Mouse (Mus musculus) midbrain, embryonic 16.5 days (tissue): ENCODE results near the gene Ldlrap1. TPM values are rescaled to one million over a fixed set of nuclear protein-coding genes. Genes with fewer than 3 reads are reported as not detected.
A peak's percentile ranks its signal among the peaks of the same experiment; 100 is the strongest.

Experiments used
- ATAC-seq: fragments of 200-750 bp; cut with Nextera tagmentation; 2 replicates; pipeline ENCODE4 v1.8.0; 2017; ENCODE audit warnings: moderate TSS enrichment
- H3K27ac ChIP-seq: fragments of 300-500 bp; sonication (generic); 2 replicates; pipeline ENCODE4 v1.5.1; 2014; ENCODE audit warnings: mild to moderate bottlenecking, low read length, mixed read lengths
- H3K27me3 ChIP-seq: fragments of 300-500 bp; sonication (generic); 2 replicates; pipeline ENCODE4 v1.6.1; 2014; ENCODE audit warnings: low read depth, low read length, mixed read lengths; ENCODE audit not compliant: control insufficient read depth, insufficient read depth
- H3K36me3 ChIP-seq: fragments of 300-500 bp; sonication (generic); 2 replicates; pipeline ENCODE4 v1.6.1; 2014; ENCODE audit warnings: mild to moderate bottlenecking, low read length, moderate library complexity, mixed read lengths; ENCODE audit not compliant: control insufficient read depth, insufficient read depth
- H3K4me1 ChIP-seq: fragments of 300-500 bp; sonication (generic); 2 replicates; pipeline ENCODE4 v1.6.1; 2014; ENCODE audit warnings: mild to moderate bottlenecking, low read length, mixed read lengths; ENCODE audit not compliant: control insufficient read depth, insufficient read depth
- H3K4me2 ChIP-seq: fragments of 300-500 bp; sonication (generic); 2 replicates; pipeline ENCODE4 v1.6.1; 2014; ENCODE audit warnings: mild to moderate bottlenecking, low read length, mixed read lengths
- H3K4me3 ChIP-seq: fragments of 300-500 bp; sonication (generic); 2 replicates; pipeline ENCODE4 v1.5.1; 2014; ENCODE audit warnings: low read depth, mild to moderate bottlenecking, low read length, moderate library complexity, mixed read lengths
- H3K9ac ChIP-seq: fragments of 300-500 bp; sonication (generic); 2 replicates; pipeline ENCODE4 v1.6.1; 2014; ENCODE audit warnings: low read depth, low read length, mixed read lengths
- H3K9me3 ChIP-seq: fragments of 300-500 bp; sonication (generic); replicated peaks from 2 replicates; pipeline ENCODE4 v1.6.1; 2014; ENCODE audit warnings: mild to moderate bottlenecking, low read length, mixed read lengths; ENCODE audit not compliant: control insufficient read depth, poor library complexity, severe bottlenecking
- WGBS: fragments of 180-500 bp; shearing (Covaris S2); extraction: QIAGEN DNeasy Blood & Tissue Kit; methylation state at CpG from one replicate; pipeline ENCODE4 v1.1.7; 2014; 5-methylcytosine and 5-hydroxymethylcytosine counted together
- polyA plus RNA-seq: library from polyadenylated mRNA; unstranded; fragments of >200 nt; fragmentation: Nextera tagmentation; extraction: Ambion mirVana; gene quantifications from 2 replicates; pipeline ENCODE4 v1.2.1, GENCODE M21; 2015

Ldlrap1 gene
- polyA plus RNA-seq, 1 experiment from 2014 or later, result 2.1 TPM

GRCm38 (mm10) chr4:134749301-134750030 lies 18.4 kb downstream of the Ldlrap1 start:
- Histone ChIP-seq H3K27ac (no peak overlapping the region), H3K9ac (no peak overlapping the region), H3K4me1 (peaks cover 7% of the 10 kb centered on the region), H3K4me2 (no peak overlapping the region), H3K27me3 (no peaks in the 10 kb centered on the region; the same call in 1 of the 2 replicates), H3K9me3 (no peaks in the 10 kb centered on the region), H3K4me3 (no peak overlapping the region), H3K36me3 (no peaks in the 10 kb centered on the region)
- no peak for ATAC-seq
- 68% methylated on average over 21 of the region's 21 CpGs for WGBS

GRCm38 (mm10) chr4:134745900-134746661 lies 21.7 kb downstream of the Ldlrap1 start:
- Histone ChIP-seq H3K9me3 (no peaks in the 10 kb centered on the region), H3K4me1 (no peaks in the 10 kb centered on the region), H3K4me2 (no peak overlapping the region), H3K9ac (no peak overlapping the region), H3K27me3 (no peaks in the 10 kb centered on the region), H3K36me3 (no peaks in the 10 kb centered on the region), H3K27ac (no peak overlapping the region), H3K4me3 (no peak overlapping the region)
- no peak for ATAC-seq
- WGBS, result 82% methylated on average over 16 of the region's 16 CpGs

GRCm38 (mm10) chr4:134743881-134744633 lies 23.8 kb downstream of the Ldlrap1 start:
- no peak overlapping the region for H3K27ac ChIP-seq
- no peak overlapping the region for H3K4me3 ChIP-seq
- WGBS, result 36% methylated on average over 16 of the region's 16 CpGs

GRCm38 (mm10) chr4:134741949-134742348 lies 25.9 kb downstream of the Ldlrap1 start:
- H3K4me1 ChIP-seq, result peaks cover 6% of the 10 kb centered on the region
- H3K4me3 ChIP-seq, result no peak overlapping the region
- no peak overlapping the region for H3K27ac ChIP-seq
- no peaks in the 10 kb centered on the region for H3K9me3 ChIP-seq
- H3K9ac ChIP-seq, result no peak overlapping the region
- H3K4me2 ChIP-seq, result no peak overlapping the region
- no peak for ATAC-seq
- WGBS, result 77% methylated on average over 8 of the region's 8 CpGs
- H3K36me3 ChIP-seq, result no peaks in the 10 kb centered on the region
- H3K27me3 ChIP-seq, result no peaks in the 10 kb centered on the region

More at GRCm38 (mm10) chr4:134743881-134744633, 23.8 kb downstream of the Ldlrap1 start:
- H3K4me2 ChIP-seq, result no peak overlapping the region
- no peaks in the 10 kb centered on the region for H3K4me1 ChIP-seq
- no peak overlapping the region for H3K9ac ChIP-seq
- H3K9me3 ChIP-seq, result no peaks in the 10 kb centered on the region
- no peak for ATAC-seq
- no peaks in the 10 kb centered on the region for H3K36me3 ChIP-seq
- no peaks in the 10 kb centered on the region for H3K27me3 ChIP-seq

- Histone ChIP-seq H3K9ac (no peak overlapping the region), H3K4me3 (no peak overlapping the region), H3K4me2 (no peak overlapping the region), H3K27ac (no peak overlapping the region), H3K36me3 (no peaks in the 10 kb centered on the region), H3K27me3 (no peaks in the 10 kb centered on the region), H3K4me1 (peaks cover 6% of the 10 kb centered on the region), H3K9me3 (no peaks in the 10 kb centered on the region)
- ATAC-seq, result no peak
- 91% methylated on average over 4 of the region's 4 CpGs for WGBS
Observed at GRCm38 (mm10) chr4:134740186-134740585, 27.6 kb downstream of the Ldlrap1 start.

- H3K36me3 ChIP-seq, result no peaks in the 10 kb centered on the region
- H3K27me3 ChIP-seq, result no peaks in the 10 kb centered on the region
- H3K9ac ChIP-seq, result no peak overlapping the region
- H3K4me1 ChIP-seq, result peaks cover 6% of the 10 kb centered on the region
- no peak for ATAC-seq
- no peaks in the 10 kb centered on the region for H3K9me3 ChIP-seq
- no peak overlapping the region for H3K4me2 ChIP-seq
- no peak overlapping the region for H3K27ac ChIP-seq
- 82% methylated on average over 3 of the region's 3 CpGs for WGBS
- no peak overlapping the region for H3K4me3 ChIP-seq
Observed at GRCm38 (mm10) chr4:134739530-134739929, 28.3 kb downstream of the Ldlrap1 start.

- H3K9ac ChIP-seq, result no peak overlapping the region
- H3K27ac ChIP-seq, result no peak overlapping the region; the same call in 1 of the 2 replicates
- ATAC-seq, result peak; percentile 54; the same call in 1 of the 2 replicates
Observed at GRCm38 (mm10) chr4:134737365-134737910, 30.4 kb downstream of the Ldlrap1 start.

GRCm38 (mm10) chr4:134736147-134736546 lies 31.7 kb downstream of the Ldlrap1 start:
- Histone ChIP-seq H3K9me3 (no peaks in the 10 kb centered on the region), H3K4me3 (no peak overlapping the region), H3K27ac (no peak overlapping the region), H3K9ac (no peak overlapping the region), H3K36me3 (no peaks in the 10 kb centered on the region), H3K27me3 (no peaks in the 10 kb centered on the region), H3K4me2 (no peak overlapping the region), H3K4me1 (peaks cover 6% of the 10 kb centered on the region)
- no peak for ATAC-seq
- WGBS, result 70% methylated on average over 7 of the region's 7 CpGs

More at GRCm38 (mm10) chr4:134737365-134737910, 30.4 kb downstream of the Ldlrap1 start:
- no peak overlapping the region for H3K4me2 ChIP-seq
- no peaks in the 10 kb centered on the region for H3K27me3 ChIP-seq
- H3K36me3 ChIP-seq, result no peaks in the 10 kb centered on the region
- peaks cover 6% of the 10 kb centered on the region for H3K4me1 ChIP-seq
- no peak overlapping the region for H3K4me3 ChIP-seq
- H3K9me3 ChIP-seq, result no peaks in the 10 kb centered on the region
- WGBS, result 52% methylated on average over 14 of the region's 14 CpGs
